Mouse (Mus musculus) stomach, embryonic 16.5 days (tissue): ENCODE results near the gene Mas1. TPM values are rescaled to one million over a fixed set of nuclear protein-coding genes. Genes with fewer than 3 reads are reported as not detected.

Experiments
- microRNA-seq: library from miRNA; unstranded; fragments of <30 nt; microRNA quantifications from one replicate; pipeline ENCODE4, GENCODE M21; 2016
- polyA plus RNA-seq: library from polyadenylated mRNA; unstranded; fragments of >200 nt; fragmentation: Nextera tagmentation; extraction: Ambion mirVana; gene quantifications from 2 replicates; pipeline ENCODE4 v1.2.1, GENCODE M21; 2015

Mas1 gene
- polyA plus RNA-seq, 1 experiment from 2014 or later: 0.84 TPM

Small RNAs within 50 kb of the gene (microRNA-seq; reads per million reads assigned to microRNA genes)
- not detected for gene Gm24085

Other genes with a start within 250 kb of the Mas1 start
- gene Slc22a1, start 192.3 kb downstream of the Mas1 start, polyA plus RNA-seq: 0.96 and 1.2 TPM in 2 replicates
- gene Igf2r, start 98.5 kb downstream of the Mas1 start, polyA plus RNA-seq: 38.6 and 39.3 TPM in 2 replicates
- 0.09 TPM in 1 of 2 replicates, not detected in the other for gene Mrgprh, start 7.9 kb upstream of the Mas1 start, polyA plus RNA-seq
- gene Pnldc1, start 42.1 kb upstream of the Mas1 start, polyA plus RNA-seq: 0.42 and 1.1 TPM in 2 replicates
- 347 and 392 TPM in 2 replicates for gene Tcp1, start 47.6 kb upstream of the Mas1 start, polyA plus RNA-seq
- gene Mrpl18, start 48.2 kb upstream of the Mas1 start, polyA plus RNA-seq: 120 and 141 TPM in 2 replicates
- gene Acat3, start 72.5 kb upstream of the Mas1 start, polyA plus RNA-seq: 1.2 and 1.5 TPM in 2 replicates
- gene Acat2, start 92.6 kb upstream of the Mas1 start, polyA plus RNA-seq: 137 TPM in 2 replicates
- gene Wtap, start 126.0 kb upstream of the Mas1 start, polyA plus RNA-seq: 101 and 105 TPM in 2 replicates
- 125 and 130 TPM in 2 replicates for gene Sod2, start 138.7 kb upstream of the Mas1 start, polyA plus RNA-seq
- gene Gpr31b, start 184.2 kb upstream of the Mas1 start, polyA plus RNA-seq: not detected in 2 replicates
- 0.15 TPM in 1 of 2 replicates, not detected in the other for gene Tcp10b, start 193.0 kb upstream of the Mas1 start, polyA plus RNA-seq